Mouse (Mus musculus) lung, adult 2 months (tissue): ENCODE measurements around the gene Polk.

ENCODE experiments used
- CTCF ChIP-seq: fragments of 200-500 bp; IDR thresholded peaks from 2 replicates; pipeline ENCODE4 v1.5.1; 2011; ENCODE audit warnings: mild to moderate bottlenecking, low read length, control low read depth; ENCODE audit not compliant: insufficient read depth
- POLR2A ChIP-seq: fragments of 200-500 bp; IDR thresholded peaks from 2 replicates; pipeline ENCODE4 v1.6.1; 2011; ENCODE audit warnings: low read depth, mild to moderate bottlenecking, control low read depth, low read length, borderline replicate concordance; ENCODE audit errors: extremely low read depth

DNA sequence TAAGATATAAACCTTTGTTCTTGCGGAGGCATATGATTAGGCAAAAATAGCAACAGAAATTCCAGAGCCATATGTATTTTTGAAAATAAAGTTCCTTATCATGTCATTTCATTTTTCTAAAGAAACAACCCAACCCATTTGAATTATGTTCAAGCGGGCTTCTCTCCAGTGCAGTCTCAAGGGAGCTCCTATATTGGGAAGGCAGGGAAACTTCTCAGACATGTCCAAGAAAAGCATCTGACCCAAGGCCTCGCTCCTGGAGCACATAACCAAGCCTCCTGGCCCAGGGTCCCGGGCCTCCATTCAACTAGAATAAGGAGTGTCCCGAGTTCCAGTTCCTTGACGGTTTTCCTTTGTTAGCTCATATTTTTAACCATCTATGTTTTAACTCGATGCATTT is 91.5 kb downstream of the Polk start:
- no peak for TF ChIP-seq CTCF
- TF ChIP-seq POLR2A: no peak
